Mouse (Mus musculus) forebrain, embryonic 14.5 days (tissue): ENCODE measurements at regions not wholly inside any gene's neighbourhood (a gene's known extent, or its start where the extent isn't known, plus 50 kb on each side); places are given as distances from the start of the nearest gene placed in this dataset.

Experiments
- ATAC-seq: fragments of 200-750 bp; cut with Nextera tagmentation; 2 replicates; pipeline ENCODE4 v1.8.0; 2017; ENCODE audit warnings: mild to moderate bottlenecking, moderate library complexity
- DNase-seq: peaks from one replicate; pipeline ENCODE4 v3.0.0-alpha.2; 2015; ENCODE audit warnings: low spot score
- H3K27ac ChIP-seq: fragments of 300-500 bp; sonication (generic); 2 replicates; pipeline ENCODE4 v1.5.1; 2014; ENCODE audit warnings: low read depth, mild to moderate bottlenecking, control low read depth, low read length, moderate library complexity
- H3K27me3 ChIP-seq: fragments of 300-500 bp; sonication (generic); replicated peaks from 2 replicates; pipeline ENCODE4 v1.6.1; 2014; ENCODE audit warnings: low read length, control low read depth, mixed read lengths; ENCODE audit not compliant: control insufficient read depth, insufficient read depth
- H3K36me3 ChIP-seq: fragments of 300-500 bp; sonication (generic); 2 replicates; pipeline ENCODE4 v1.6.1; 2014; ENCODE audit warnings: low read length, control low read depth; ENCODE audit not compliant: control insufficient read depth, insufficient read depth
- H3K4me1 ChIP-seq: fragments of 300-500 bp; sonication (generic); 2 replicates; pipeline ENCODE4 v1.6.1; 2014; ENCODE audit warnings: antibody characterized with exemption, low read length, control low read depth; ENCODE audit not compliant: control insufficient read depth, insufficient read depth
- H3K4me2 ChIP-seq: fragments of 300-500 bp; sonication (generic); 2 replicates; pipeline ENCODE4 v1.6.1; 2014; ENCODE audit warnings: mild to moderate bottlenecking, control low read depth, low read length
- H3K4me3 ChIP-seq: fragments of 300-500 bp; sonication (generic); 2 replicates; pipeline ENCODE4 v1.5.1; 2014; ENCODE audit warnings: low read depth, low read length, control low read depth
- H3K9ac ChIP-seq: fragments of 300-500 bp; sonication (generic); 2 replicates; pipeline ENCODE4 v1.6.1; 2014; ENCODE audit warnings: mild to moderate bottlenecking, low read length, control low read depth, moderate library complexity
- H3K9me3 ChIP-seq: fragments of 300-500 bp; sonication (generic); replicated peaks from 2 replicates; pipeline ENCODE4 v1.6.1; 2016; ENCODE audit warnings: low read length, control low read depth, mixed read lengths; ENCODE audit not compliant: control insufficient read depth
- WGBS: fragments of 180-500 bp; shearing (Covaris S2); extraction: QIAGEN DNeasy Blood & Tissue Kit; methylation state at CpG from one replicate; pipeline ENCODE4 v1.1.7; 2014; 5-methylcytosine and 5-hydroxymethylcytosine counted together

DNA sequence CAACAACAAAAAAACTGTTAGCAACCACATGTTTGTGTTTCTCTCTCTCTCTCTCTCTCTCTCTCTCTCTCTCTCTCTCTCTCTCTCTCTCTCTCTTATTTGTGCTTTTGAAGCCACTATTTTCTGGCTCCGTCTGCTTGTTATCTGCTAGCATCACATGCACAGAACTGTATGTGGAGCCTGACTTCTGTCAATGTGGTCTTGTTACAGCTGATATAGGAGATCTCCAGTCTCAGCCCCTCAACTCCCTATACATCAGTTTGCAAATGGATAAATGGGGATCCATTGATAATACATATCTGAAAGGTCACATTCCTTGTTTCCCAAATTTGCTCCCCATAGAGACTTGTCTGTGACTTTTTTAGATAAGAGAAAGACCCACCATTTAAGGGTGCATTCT is 126.9 kb upstream of the Cited2 start:
- no peaks in the 10 kb centered on the region for H3K27me3 ChIP-seq
- no peaks in the 10 kb centered on the region for H3K9me3 ChIP-seq
- ATAC-seq = no peak
- WGBS = 86% methylated on average over 1 of the region's 1 CpGs
- H3K4me3 ChIP-seq = no peak overlapping the region
- H3K4me2 ChIP-seq = no peak overlapping the region
- no peaks in the 10 kb centered on the region; the same call in 1 of the 2 replicates for H3K4me1 ChIP-seq
- H3K36me3 ChIP-seq = no peaks in the 10 kb centered on the region
- no peak overlapping the region for H3K9ac ChIP-seq
- H3K27ac ChIP-seq = no peak overlapping the region
- DNase-seq = no peak

- H3K4me3 ChIP-seq = no peak overlapping the region
- no peaks in the 10 kb centered on the region for H3K9me3 ChIP-seq
- 86% methylated on average over 1 of the region's 1 CpGs for WGBS
- no peaks in the 10 kb centered on the region; the same call in 1 of the 2 replicates for H3K4me1 ChIP-seq
- no peak overlapping the region for H3K27ac ChIP-seq
- H3K9ac ChIP-seq = no peak overlapping the region
- H3K4me2 ChIP-seq = no peak overlapping the region
- DNase-seq (no peak), ATAC-seq (no peak)
- no peaks in the 10 kb centered on the region for H3K36me3 ChIP-seq
- H3K27me3 ChIP-seq = no peaks in the 10 kb centered on the region
These were observed 126.3 kb upstream of the Cited2 start for GRCm38 (mm10) chr10:17596743-17597142.

DNA sequence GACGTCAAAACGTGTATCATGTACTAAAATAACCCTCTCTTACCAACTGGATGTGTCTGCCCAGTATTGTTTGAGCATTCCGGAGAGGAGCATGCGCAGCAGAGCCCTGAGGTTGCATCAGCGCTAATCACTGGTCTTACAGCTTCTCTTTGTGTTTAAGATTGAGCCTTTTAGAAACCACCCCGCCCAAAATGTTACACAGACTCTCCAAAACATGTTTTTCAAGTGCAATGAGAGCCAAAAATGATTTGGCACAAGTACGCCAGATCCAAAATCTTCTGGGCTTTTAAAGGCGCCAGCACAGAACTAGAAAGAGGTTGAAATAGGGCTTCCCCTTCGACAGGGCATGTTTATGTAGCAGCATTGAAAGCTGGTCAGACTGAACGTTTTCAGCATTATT is 123.8 kb upstream of the Cited2 start:
- no peak overlapping the region for H3K27ac ChIP-seq
- WGBS = 74% methylated on average over 10 of the region's 10 CpGs
- H3K4me3 ChIP-seq = no peak overlapping the region
- no peak for ATAC-seq
- no peak overlapping the region for H3K4me2 ChIP-seq
- peak; percentile 37 for DNase-seq
- H3K36me3 ChIP-seq = no peaks in the 10 kb centered on the region
- no peaks in the 10 kb centered on the region; the same call in 1 of the 2 replicates for H3K4me1 ChIP-seq
- H3K27me3 ChIP-seq = no peaks in the 10 kb centered on the region
- no peaks in the 10 kb centered on the region for H3K9me3 ChIP-seq
- H3K9ac ChIP-seq = no peak overlapping the region

- Histone ChIP-seq H3K4me3 (no peak overlapping the region), H3K9ac (no peak overlapping the region), H3K27me3 (no peaks in the 10 kb centered on the region), H3K36me3 (no peaks in the 10 kb centered on the region), H3K4me2 (no peak overlapping the region), H3K9me3 (no peaks in the 10 kb centered on the region), H3K4me1 (no peaks in the 10 kb centered on the region; the same call in 1 of the 2 replicates), H3K27ac (no peak overlapping the region)
- ATAC-seq (peak; percentile 48; the same call in 1 of the 2 replicates), DNase-seq (peak; percentile 16)
- 28% methylated on average over 6 of the region's 6 CpGs for WGBS
These were observed 122.9 kb upstream of the Cited2 start for GRCm38 (mm10) chr10:17599831-17600761.

- Histone ChIP-seq H3K9ac (no peak overlapping the region), H3K36me3 (no peaks in the 10 kb centered on the region), H3K9me3 (no peaks in the 10 kb centered on the region), H3K4me2 (no peak overlapping the region), H3K4me3 (no peak overlapping the region), H3K27me3 (no peaks in the 10 kb centered on the region), H3K27ac (no peak overlapping the region), H3K4me1 (no peaks in the 10 kb centered on the region; the same call in 1 of the 2 replicates)
- no peak for ATAC-seq
- DNase-seq = no peak
- WGBS = 77% methylated on average over 3 of the region's 3 CpGs
These were observed 122.3 kb upstream of the Cited2 start for GRCm38 (mm10) chr10:17600762-17601108.

DNA sequence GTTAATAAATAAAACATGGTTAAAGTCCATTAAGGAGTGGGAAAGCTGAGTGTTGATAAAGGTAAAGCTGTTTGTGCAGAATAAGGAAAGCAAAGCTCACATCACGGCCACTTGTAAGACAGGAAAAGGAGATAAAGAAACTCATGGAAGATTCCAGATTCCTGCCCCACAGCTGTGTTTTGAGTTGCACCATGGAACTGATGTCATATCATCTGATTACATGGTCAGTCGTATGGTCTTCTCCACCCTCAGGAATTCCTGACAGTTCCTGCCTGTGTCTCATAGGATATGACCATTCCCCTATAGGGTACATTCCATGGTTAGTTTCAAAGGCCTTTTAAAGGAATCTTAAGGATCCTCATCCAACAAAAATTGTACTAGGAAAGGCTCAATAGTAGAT is 120.6 kb upstream of the Cited2 start:
- H3K9me3 ChIP-seq = no peaks in the 10 kb centered on the region
- no peaks in the 10 kb centered on the region for H3K36me3 ChIP-seq
- no peak overlapping the region for H3K9ac ChIP-seq
- no peak overlapping the region for H3K4me2 ChIP-seq
- no peaks in the 10 kb centered on the region for H3K27me3 ChIP-seq
- DNase-seq = no peak
- H3K4me3 ChIP-seq = no peak overlapping the region
- ATAC-seq = no peak
- H3K27ac ChIP-seq = no peak overlapping the region
- H3K4me1 ChIP-seq = no peaks in the 10 kb centered on the region; the same call in 1 of the 2 replicates
- 83% methylated on average over 2 of the region's 2 CpGs for WGBS

GRCm38 (mm10) chr10:17608220-17608619 is 114.8 kb upstream of the Cited2 start:
- Histone ChIP-seq H3K4me1 (no peaks in the 10 kb centered on the region), H3K9me3 (no peaks in the 10 kb centered on the region), H3K27me3 (no peaks in the 10 kb centered on the region), H3K36me3 (no peaks in the 10 kb centered on the region), H3K4me3 (no peak overlapping the region), H3K9ac (no peak overlapping the region), H3K27ac (no peak overlapping the region), H3K4me2 (no peak overlapping the region)
- WGBS = 61% methylated on average over 7 of the region's 7 CpGs
- DNase-seq (peak; percentile 77), ATAC-seq (peak; percentile 86)

DNA sequence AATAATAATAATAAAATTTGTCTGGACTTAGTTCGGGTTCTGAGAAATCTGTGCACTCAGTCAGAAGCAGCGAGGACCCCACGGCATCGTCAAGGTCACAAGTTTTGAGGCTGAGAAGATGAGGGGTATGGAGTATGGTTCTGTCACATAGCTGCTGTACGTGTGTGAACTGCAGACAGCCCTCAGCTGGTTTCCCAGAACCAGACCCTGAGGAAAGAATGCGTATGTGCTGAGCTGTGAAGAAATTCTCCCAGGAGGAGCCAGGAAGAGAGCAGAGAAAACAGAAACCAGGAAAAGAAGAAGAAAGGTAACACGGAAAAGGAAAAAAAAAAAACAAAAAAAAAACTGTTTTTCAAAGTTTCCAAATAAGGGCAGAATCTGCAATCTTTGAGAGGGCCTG is 112.4 kb upstream of the Cited2 start:
- WGBS = 93% methylated on average over 7 of the region's 7 CpGs
- Histone ChIP-seq H3K4me3 (no peak overlapping the region), H3K36me3 (no peaks in the 10 kb centered on the region), H3K27ac (no peak overlapping the region), H3K9ac (no peak overlapping the region), H3K4me1 (no peaks in the 10 kb centered on the region), H3K27me3 (no peaks in the 10 kb centered on the region), H3K4me2 (no peak overlapping the region), H3K9me3 (no peaks in the 10 kb centered on the region)
- ATAC-seq (no peak), DNase-seq (no peak)

DNA sequence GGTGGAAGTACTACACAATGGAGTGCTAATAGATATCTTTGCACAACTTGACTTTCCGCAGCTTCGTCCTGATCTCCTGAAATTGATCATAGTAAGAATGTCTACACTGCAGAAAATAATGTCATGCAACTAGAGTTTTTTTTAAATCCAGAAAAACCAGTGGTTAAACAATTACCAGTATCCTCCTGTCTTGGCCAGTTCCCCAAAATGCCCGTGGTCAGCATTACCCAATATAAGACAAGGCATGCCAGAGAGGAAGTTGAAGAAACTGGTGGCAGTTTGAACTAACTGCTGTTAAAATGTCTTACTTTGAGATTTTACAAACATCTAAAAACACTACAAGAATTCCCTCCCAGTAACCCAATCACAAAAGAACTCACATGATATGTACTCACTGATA is 109.7 kb upstream of the Cited2 start:
- Histone ChIP-seq H3K27ac (no peak overlapping the region), H3K4me1 (no peaks in the 10 kb centered on the region), H3K4me2 (no peak overlapping the region), H3K27me3 (no peaks in the 10 kb centered on the region), H3K36me3 (no peaks in the 10 kb centered on the region), H3K9ac (no peak overlapping the region), H3K4me3 (no peak overlapping the region), H3K9me3 (no peaks in the 10 kb centered on the region)
- DNase-seq = no peak
- no peak for ATAC-seq
- WGBS = 94% methylated on average over 3 of the region's 3 CpGs
